Mouse (Mus musculus): ENCODE data around the gene Pnn.

GRCm38 (mm10) chr12:59093543-59093942, 26.9 kb downstream of the Pnn start:
- TF ChIP-seq POLR2A (IDR thresholded peaks at IDR 0.05; ENCODE audit: low read depth, low read length), result no peak
- TF ChIP-seq CTCF (IDR thresholded peaks at IDR 0.05; ENCODE audit: extremely low read depth, insufficient read length, insufficient replicate concordance, low read depth, low read length), result no peak
